Mouse (Mus musculus) small intestine, adult 2 months (tissue): Measurements from ENCODE around the gene Sema4f.

ENCODE experiments used
- CTCF ChIP-seq: fragments of 200-500 bp; IDR thresholded peaks from 2 replicates; pipeline ENCODE4 v1.5.1; 2012; ENCODE audit warnings: low read depth, mild to moderate bottlenecking, control low read depth, inconsistent platforms, low read length, moderate library complexity, mixed read lengths; ENCODE audit not compliant: insufficient replicate concordance, insufficient read length; ENCODE audit errors: extremely low read depth
- POLR2A ChIP-seq: fragments of 200-500 bp; IDR thresholded peaks from 2 replicates; pipeline ENCODE4 v1.6.1; 2012; ENCODE audit warnings: low read depth, mild to moderate bottlenecking, control low read depth, inconsistent platforms, low read length, moderate library complexity

GRCm38 (mm10) chr6:82918371-82918770, 21.2 kb downstream of the Sema4f start:
- TF ChIP-seq POLR2A (no peak), CTCF (no peak)
